Mouse (Mus musculus) forebrain, embryonic 14.5 days (tissue): ENCODE measurements at regions not wholly inside any gene's neighbourhood (a gene's known extent, or its start where the extent isn't known, plus 50 kb on each side); places are given as distances from the start of the nearest gene placed in this dataset.
A peak's percentile ranks its signal among the peaks of the same experiment; 100 is the strongest.

Experiments used
- ATAC-seq: fragments of 200-750 bp; cut with Nextera tagmentation; 2 replicates; pipeline ENCODE4 v1.8.0; 2017; ENCODE audit warnings: mild to moderate bottlenecking, moderate library complexity
- DNase-seq: peaks from one replicate; pipeline ENCODE4 v3.0.0-alpha.2; 2015; ENCODE audit warnings: low spot score
- H3K27ac ChIP-seq: fragments of 300-500 bp; sonication (generic); 2 replicates; pipeline ENCODE4 v1.5.1; 2014; ENCODE audit warnings: low read depth, mild to moderate bottlenecking, control low read depth, low read length, moderate library complexity
- H3K27me3 ChIP-seq: fragments of 300-500 bp; sonication (generic); replicated peaks from 2 replicates; pipeline ENCODE4 v1.6.1; 2014; ENCODE audit warnings: low read length, control low read depth, mixed read lengths; ENCODE audit not compliant: control insufficient read depth, insufficient read depth
- H3K36me3 ChIP-seq: fragments of 300-500 bp; sonication (generic); 2 replicates; pipeline ENCODE4 v1.6.1; 2014; ENCODE audit warnings: low read length, control low read depth; ENCODE audit not compliant: control insufficient read depth, insufficient read depth
- H3K4me1 ChIP-seq: fragments of 300-500 bp; sonication (generic); 2 replicates; pipeline ENCODE4 v1.6.1; 2014; ENCODE audit warnings: antibody characterized with exemption, low read length, control low read depth; ENCODE audit not compliant: control insufficient read depth, insufficient read depth
- H3K4me2 ChIP-seq: fragments of 300-500 bp; sonication (generic); 2 replicates; pipeline ENCODE4 v1.6.1; 2014; ENCODE audit warnings: mild to moderate bottlenecking, control low read depth, low read length
- H3K4me3 ChIP-seq: fragments of 300-500 bp; sonication (generic); 2 replicates; pipeline ENCODE4 v1.5.1; 2014; ENCODE audit warnings: low read depth, low read length, control low read depth
- H3K9ac ChIP-seq: fragments of 300-500 bp; sonication (generic); 2 replicates; pipeline ENCODE4 v1.6.1; 2014; ENCODE audit warnings: mild to moderate bottlenecking, low read length, control low read depth, moderate library complexity
- H3K9me3 ChIP-seq: fragments of 300-500 bp; sonication (generic); replicated peaks from 2 replicates; pipeline ENCODE4 v1.6.1; 2016; ENCODE audit warnings: low read length, control low read depth, mixed read lengths; ENCODE audit not compliant: control insufficient read depth
- WGBS: fragments of 180-500 bp; shearing (Covaris S2); extraction: QIAGEN DNeasy Blood & Tissue Kit; methylation state at CpG from one replicate; pipeline ENCODE4 v1.1.7; 2014; 5-methylcytosine and 5-hydroxymethylcytosine counted together

DNA sequence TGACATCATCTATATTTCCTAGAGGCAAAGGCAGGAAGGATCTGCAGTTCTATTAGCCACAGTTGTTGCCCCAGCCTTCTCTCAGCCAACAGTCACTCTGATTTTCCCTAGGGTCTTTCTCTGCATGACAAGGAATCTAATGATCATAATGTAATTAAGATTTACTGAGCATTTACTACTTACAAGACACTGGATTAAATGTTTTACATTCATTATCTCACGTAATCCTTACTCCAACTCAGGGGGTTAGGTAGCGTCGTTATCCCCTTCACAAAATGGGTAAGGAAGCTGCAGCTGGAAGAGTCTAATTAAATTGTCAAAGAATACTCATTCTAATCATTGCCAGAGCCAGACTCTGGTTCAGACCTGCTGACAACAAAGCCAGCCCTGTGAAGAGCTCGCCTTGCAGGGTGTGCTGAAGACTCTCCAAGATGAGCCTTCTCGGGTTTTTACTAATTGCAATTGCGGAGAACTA lies 103.8 kb upstream of the Adgrl4 start:
- ATAC-seq (peak; percentile 76), DNase-seq (peak; percentile 60)
- Histone ChIP-seq H3K36me3 (no peaks in the 10 kb centered on the region), H3K4me1 (peaks cover 7% of the 10 kb centered on the region), H3K9me3 (no peaks in the 10 kb centered on the region), H3K4me3 (no peak overlapping the region), H3K27me3 (no peaks in the 10 kb centered on the region), H3K4me2 (no peak overlapping the region), H3K9ac (no peak overlapping the region), H3K27ac (peak overlapping the region; percentile 36; the same call in 1 of the 2 replicates)
- 5% methylated on average over 6 of the region's 6 CpGs for WGBS

DNA sequence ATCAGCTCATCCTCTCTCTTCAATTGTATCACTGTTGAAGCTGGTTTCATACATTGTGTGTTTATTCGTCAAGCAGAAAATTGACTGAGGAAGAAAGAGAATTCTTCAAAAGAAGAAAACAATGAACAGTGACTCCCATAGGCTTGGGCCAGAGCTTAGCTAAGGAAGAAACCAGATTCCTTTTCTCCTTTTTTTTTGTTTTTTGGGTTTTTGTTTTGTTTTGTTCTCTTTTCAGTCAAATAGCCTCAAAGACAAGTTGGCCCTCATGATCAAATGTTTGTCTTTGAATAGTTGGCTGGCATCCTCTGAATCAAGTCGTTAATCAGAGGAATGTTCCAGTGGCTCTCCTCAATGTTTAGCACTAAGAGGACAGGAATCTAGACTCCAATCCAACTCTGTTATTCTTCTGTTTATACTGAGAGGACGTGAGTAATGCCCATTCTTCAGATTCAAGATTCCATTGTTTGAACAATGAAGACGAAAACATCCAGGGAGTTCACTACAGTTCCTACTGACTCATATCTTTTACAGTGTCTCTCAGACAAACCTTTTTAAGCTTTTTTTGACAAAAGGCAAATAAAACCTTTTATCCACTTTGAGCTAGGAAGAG lies 86.1 kb upstream of the Adgrl4 start:
- no peak overlapping the region for H3K27ac ChIP-seq
- H3K4me3 ChIP-seq, result no peak overlapping the region
- no peaks in the 10 kb centered on the region for H3K36me3 ChIP-seq
- H3K9ac ChIP-seq, result no peak overlapping the region
- ATAC-seq (no peak), DNase-seq (no peak)
- no peak overlapping the region for H3K4me2 ChIP-seq
- no peaks in the 10 kb centered on the region for H3K9me3 ChIP-seq
- 38% methylated on average over 4 of the region's 4 CpGs for WGBS
- no peaks in the 10 kb centered on the region for H3K4me1 ChIP-seq
- H3K27me3 ChIP-seq, result no peaks in the 10 kb centered on the region

DNA sequence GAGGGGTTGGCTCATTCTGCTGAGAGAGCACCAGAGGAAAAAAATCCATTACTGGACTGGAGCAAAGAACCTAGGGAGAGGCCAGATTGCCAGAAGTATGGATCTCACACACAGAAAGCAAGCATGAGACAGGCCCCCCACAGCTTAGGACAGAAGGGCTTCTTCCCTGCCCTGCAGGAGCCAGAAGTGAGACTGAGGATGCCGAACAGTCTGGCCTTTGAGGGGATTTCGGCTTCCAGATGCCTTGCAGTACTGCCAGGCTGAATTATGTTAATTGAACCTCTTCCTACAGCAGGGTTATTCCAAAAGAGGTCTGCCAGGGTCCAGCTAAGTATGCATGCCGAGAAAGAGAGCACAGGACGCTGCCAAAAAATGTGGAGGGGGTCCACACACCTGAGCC lies 71.4 kb upstream of the Adgrl4 start:
- DNase-seq, result peak; percentile 80
- Histone ChIP-seq H3K9me3 (no peaks in the 10 kb centered on the region), H3K27ac (peak overlapping the region; percentile 40; the same call in 1 of the 2 replicates), H3K4me2 (peak overlapping the region; percentile 2; the same call in 1 of the 2 replicates), H3K9ac (no peak overlapping the region), H3K36me3 (no peaks in the 10 kb centered on the region), H3K27me3 (no peaks in the 10 kb centered on the region), H3K4me1 (no peaks in the 10 kb centered on the region; the same call in 1 of the 2 replicates), H3K4me3 (no peak overlapping the region)
- ATAC-seq, result peak; percentile 90
- 8% methylated on average over 4 of the region's 4 CpGs for WGBS

DNA sequence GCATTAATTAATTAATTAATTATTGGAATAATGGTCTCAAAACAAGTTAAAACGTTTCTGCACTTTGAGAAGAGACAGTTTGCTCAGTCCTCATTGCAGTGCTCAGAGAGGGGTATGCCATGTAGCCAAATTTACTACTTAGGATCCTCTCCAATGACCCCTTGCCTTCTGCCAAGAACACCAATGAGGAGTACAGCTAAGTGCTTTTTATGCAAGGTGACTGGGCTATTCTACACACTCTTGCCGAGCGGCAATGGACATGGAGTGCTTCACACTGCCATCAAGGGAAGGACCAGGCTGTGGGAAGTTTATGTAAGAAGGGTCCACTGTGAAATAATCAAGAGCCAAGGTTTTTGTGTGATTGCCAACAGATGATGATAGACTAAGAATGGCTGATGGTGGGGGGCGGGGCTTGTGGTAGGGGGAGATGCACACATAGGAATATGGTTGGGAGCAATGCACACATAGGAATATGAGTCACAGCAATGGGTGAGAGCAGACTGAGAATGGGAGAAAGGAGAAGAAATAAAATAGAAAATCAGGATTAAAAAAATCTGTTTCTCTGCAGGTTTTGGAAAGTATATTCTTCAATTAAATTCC lies 70.9 kb upstream of the Adgrl4 start:
- Histone ChIP-seq H3K27ac (no peak overlapping the region; the same call in 1 of the 2 replicates), H3K4me1 (no peaks in the 10 kb centered on the region; the same call in 1 of the 2 replicates), H3K36me3 (no peaks in the 10 kb centered on the region), H3K9me3 (no peaks in the 10 kb centered on the region), H3K9ac (no peak overlapping the region), H3K27me3 (no peaks in the 10 kb centered on the region), H3K4me2 (no peak overlapping the region; the same call in 1 of the 2 replicates), H3K4me3 (no peak overlapping the region)
- WGBS, result 47% methylated on average over 4 of the region's 4 CpGs
- peak; percentile 68 for ATAC-seq
- no peak for DNase-seq

GRCm38 (mm10) chr3:151383326-151384019 lies 54.2 kb upstream of the Adgrl4 start:
- Histone ChIP-seq H3K36me3 (no peaks in the 10 kb centered on the region), H3K9me3 (no peaks in the 10 kb centered on the region), H3K4me3 (no peak overlapping the region), H3K9ac (no peak overlapping the region), H3K27ac (no peak overlapping the region), H3K4me1 (no peaks in the 10 kb centered on the region), H3K4me2 (no peak overlapping the region), H3K27me3 (no peaks in the 10 kb centered on the region)
- 85% methylated on average over 5 of the region's 5 CpGs for WGBS
- ATAC-seq (no peak), DNase-seq (no peak)

DNA sequence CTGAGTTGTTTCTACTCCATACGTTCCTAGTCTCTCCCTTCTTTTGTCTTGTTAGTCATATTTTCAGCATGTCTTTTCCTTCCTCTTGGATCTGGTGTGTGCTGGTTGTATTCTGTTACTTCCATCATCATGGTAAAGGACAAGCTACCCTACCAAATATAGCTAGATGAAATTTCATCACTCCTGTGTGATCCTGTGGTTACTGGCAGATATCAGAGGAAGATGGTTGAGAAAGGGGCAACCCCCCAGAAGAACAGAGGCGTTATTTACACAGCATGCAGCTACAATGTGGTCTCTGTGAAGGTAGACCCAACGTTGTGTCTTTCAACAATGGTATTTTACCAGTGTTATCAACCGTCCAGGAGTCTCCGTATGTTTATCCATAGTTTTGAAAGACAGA lies 52.8 kb upstream of the Adgrl4 start:
- H3K27me3 ChIP-seq, result no peaks in the 10 kb centered on the region
- no peaks in the 10 kb centered on the region for H3K9me3 ChIP-seq
- ATAC-seq, result no peak
- DNase-seq, result no peak
- no peaks in the 10 kb centered on the region for H3K4me1 ChIP-seq
- H3K27ac ChIP-seq, result no peak overlapping the region
- H3K4me2 ChIP-seq, result no peak overlapping the region
- WGBS, result 88% methylated on average over 5 of the region's 5 CpGs
- no peak overlapping the region for H3K9ac ChIP-seq
- H3K36me3 ChIP-seq, result no peaks in the 10 kb centered on the region
- H3K4me3 ChIP-seq, result no peak overlapping the region

DNA sequence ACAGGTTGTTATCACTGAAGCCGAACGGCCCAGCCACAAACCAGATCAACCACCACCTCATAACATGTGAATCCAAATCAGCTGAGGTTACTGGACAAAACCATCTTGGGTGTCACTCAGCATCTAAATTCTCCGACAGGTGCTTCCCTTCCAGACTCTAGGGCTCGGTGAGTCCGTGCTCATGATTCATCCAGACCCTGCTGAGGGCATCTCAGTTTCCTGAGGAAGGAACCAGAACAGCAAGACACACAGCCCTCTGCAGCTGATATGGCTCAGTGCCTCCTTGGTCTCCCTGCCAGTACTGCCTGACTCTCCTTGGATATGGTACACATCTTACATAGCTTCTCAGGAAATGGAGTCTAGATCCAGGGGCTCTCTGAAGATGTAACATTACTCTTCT lies 51.6 kb upstream of the Adgrl4 start:
- Histone ChIP-seq H3K9me3 (no peaks in the 10 kb centered on the region), H3K4me2 (no peak overlapping the region), H3K9ac (no peak overlapping the region), H3K36me3 (no peaks in the 10 kb centered on the region), H3K27ac (no peak overlapping the region), H3K4me1 (no peaks in the 10 kb centered on the region), H3K27me3 (no peaks in the 10 kb centered on the region), H3K4me3 (no peak overlapping the region)
- WGBS, result 91% methylated on average over 5 of the region's 5 CpGs
- ATAC-seq, result no peak
- no peak for DNase-seq
